Mouse (Mus musculus): ENCODE measurements around the gene Chd9. TPM values are rescaled to one million over a fixed set of nuclear protein-coding genes. Genes with fewer than 3 reads are reported as not detected.

Gene Chd9
- polyA plus RNA-seq, 1 experiment: 71.6 TPM

GRCm38 (mm10) chr8:90957711-90958110, 129.6 kb downstream of the Chd9 start:
- H3K27ac ChIP-seq (ENCODE audit: insufficient read depth, low read length): no peak overlapping the region
- peaks cover 15% of the 10 kb centered on the region for H3K36me3 ChIP-seq (ENCODE audit: control insufficient read depth, insufficient read depth, low read length, poor library complexity, severe bottlenecking)
- TF ChIP-seq EP300 (IDR thresholded peaks at IDR 0.05; ENCODE audit: insufficient read depth, low read depth, low read length) (no peak), POLR2A (IDR thresholded peaks at IDR 0.05; ENCODE audit: insufficient read depth, low read length) (no peak), CTCF (IDR thresholded peaks at IDR 0.05; ENCODE audit: low read depth, low read length) (no peak)
- H3K4me1 ChIP-seq (ENCODE audit: control insufficient read depth, insufficient read depth, low read length): peaks cover 2% of the 10 kb centered on the region
- no peak overlapping the region for H3K4me3 ChIP-seq (ENCODE audit: low read depth, low read length)
- H3K9me3 ChIP-seq (replicated peaks; ENCODE audit: control insufficient read depth, insufficient read depth, low read length, poor library complexity, severe bottlenecking): no peaks in the 10 kb centered on the region
- no peaks in the 10 kb centered on the region for H3K27me3 ChIP-seq (ENCODE audit: control insufficient read depth, insufficient read depth, low read length, poor library complexity, severe bottlenecking)
- H3K9ac ChIP-seq (ENCODE audit: low read depth, poor library complexity, severe bottlenecking): no peak overlapping the region

- TF ChIP-seq CTCF (IDR thresholded peaks at IDR 0.05; ENCODE audit: low read depth, low read length) (peak; percentile 36), POLR2A (IDR thresholded peaks at IDR 0.05; ENCODE audit: insufficient read depth, low read length) (no peak), EP300 (IDR thresholded peaks at IDR 0.05; ENCODE audit: insufficient read depth, low read depth, low read length) (no peak)
- Histone ChIP-seq H3K36me3 (ENCODE audit: control insufficient read depth, insufficient read depth, low read length, poor library complexity, severe bottlenecking) (peaks cover 15% of the 10 kb centered on the region), H3K4me1 (ENCODE audit: control insufficient read depth, insufficient read depth, low read length) (peaks cover 2% of the 10 kb centered on the region), H3K27ac (ENCODE audit: insufficient read depth, low read length) (no peak overlapping the region), H3K4me3 (ENCODE audit: low read depth, low read length) (no peak overlapping the region), H3K27me3 (ENCODE audit: control insufficient read depth, insufficient read depth, low read length, poor library complexity, severe bottlenecking) (no peaks in the 10 kb centered on the region), H3K9ac (ENCODE audit: low read depth, poor library complexity, severe bottlenecking) (no peak overlapping the region), H3K9me3 (replicated peaks; ENCODE audit: control insufficient read depth, insufficient read depth, low read length, poor library complexity, severe bottlenecking) (no peaks in the 10 kb centered on the region)
These were observed 131.6 kb downstream of the Chd9 start for GRCm38 (mm10) chr8:90959721-90960120.

GRCm38 (mm10) chr8:90961603-90962002, 133.5 kb downstream of the Chd9 start:
- Histone ChIP-seq H3K27me3 (ENCODE audit: control insufficient read depth, insufficient read depth, low read length, poor library complexity, severe bottlenecking) (no peaks in the 10 kb centered on the region), H3K4me1 (ENCODE audit: control insufficient read depth, insufficient read depth, low read length) (peaks cover 2% of the 10 kb centered on the region), H3K9me3 (replicated peaks; ENCODE audit: control insufficient read depth, insufficient read depth, low read length, poor library complexity, severe bottlenecking) (no peaks in the 10 kb centered on the region), H3K9ac (ENCODE audit: low read depth, poor library complexity, severe bottlenecking) (no peak overlapping the region), H3K36me3 (ENCODE audit: control insufficient read depth, insufficient read depth, low read length, poor library complexity, severe bottlenecking) (peaks cover 17% of the 10 kb centered on the region), H3K4me3 (ENCODE audit: low read depth, low read length) (no peak overlapping the region), H3K27ac (ENCODE audit: insufficient read depth, low read length) (no peak overlapping the region)
- TF ChIP-seq CTCF (IDR thresholded peaks at IDR 0.05; ENCODE audit: low read depth, low read length) (no peak), POLR2A (IDR thresholded peaks at IDR 0.05; ENCODE audit: insufficient read depth, low read length) (no peak), EP300 (IDR thresholded peaks at IDR 0.05; ENCODE audit: insufficient read depth, low read depth, low read length) (no peak)

GRCm38 (mm10) chr8:90964044-90964443, 135.9 kb downstream of the Chd9 start:
- H3K27ac ChIP-seq (ENCODE audit: insufficient read depth, low read length): no peak overlapping the region
- H3K36me3 ChIP-seq (ENCODE audit: control insufficient read depth, insufficient read depth, low read length, poor library complexity, severe bottlenecking): peaks cover 11% of the 10 kb centered on the region
- no peaks in the 10 kb centered on the region for H3K4me1 ChIP-seq (ENCODE audit: control insufficient read depth, insufficient read depth, low read length)
- H3K4me3 ChIP-seq (ENCODE audit: low read depth, low read length): no peak overlapping the region
- H3K9ac ChIP-seq (ENCODE audit: low read depth, poor library complexity, severe bottlenecking): no peak overlapping the region
- H3K27me3 ChIP-seq (ENCODE audit: control insufficient read depth, insufficient read depth, low read length, poor library complexity, severe bottlenecking): no peaks in the 10 kb centered on the region
- no peaks in the 10 kb centered on the region for H3K9me3 ChIP-seq (replicated peaks; ENCODE audit: control insufficient read depth, insufficient read depth, low read length, poor library complexity, severe bottlenecking)
- TF ChIP-seq CTCF (IDR thresholded peaks at IDR 0.05; ENCODE audit: low read depth, low read length): no peak
- TF ChIP-seq POLR2A (IDR thresholded peaks at IDR 0.05; ENCODE audit: insufficient read depth, low read length): no peak
- TF ChIP-seq EP300 (IDR thresholded peaks at IDR 0.05; ENCODE audit: insufficient read depth, low read depth, low read length): no peak

- no peak overlapping the region for H3K27ac ChIP-seq (ENCODE audit: insufficient read depth, low read length)
- TF ChIP-seq CTCF (IDR thresholded peaks at IDR 0.05; ENCODE audit: low read depth, low read length) (no peak), EP300 (IDR thresholded peaks at IDR 0.05; ENCODE audit: insufficient read depth, low read depth, low read length) (no peak), POLR2A (IDR thresholded peaks at IDR 0.05; ENCODE audit: insufficient read depth, low read length) (no peak)
- no peaks in the 10 kb centered on the region for H3K4me1 ChIP-seq (ENCODE audit: control insufficient read depth, insufficient read depth, low read length)
- H3K4me3 ChIP-seq (ENCODE audit: low read depth, low read length): no peak overlapping the region
- no peak overlapping the region for H3K9ac ChIP-seq (ENCODE audit: low read depth, poor library complexity, severe bottlenecking)
- peaks cover 11% of the 10 kb centered on the region for H3K36me3 ChIP-seq (ENCODE audit: control insufficient read depth, insufficient read depth, low read length, poor library complexity, severe bottlenecking)
- no peaks in the 10 kb centered on the region for H3K27me3 ChIP-seq (ENCODE audit: control insufficient read depth, insufficient read depth, low read length, poor library complexity, severe bottlenecking)
- H3K9me3 ChIP-seq (replicated peaks; ENCODE audit: control insufficient read depth, insufficient read depth, low read length, poor library complexity, severe bottlenecking): no peaks in the 10 kb centered on the region
These were observed 137.5 kb downstream of the Chd9 start for GRCm38 (mm10) chr8:90965467-90966170.

- Histone ChIP-seq H3K9ac (ENCODE audit: low read depth, poor library complexity, severe bottlenecking) (no peak overlapping the region), H3K36me3 (ENCODE audit: control insufficient read depth, insufficient read depth, low read length, poor library complexity, severe bottlenecking) (peaks cover 21% of the 10 kb centered on the region), H3K27me3 (ENCODE audit: control insufficient read depth, insufficient read depth, low read length, poor library complexity, severe bottlenecking) (no peaks in the 10 kb centered on the region), H3K9me3 (replicated peaks; ENCODE audit: control insufficient read depth, insufficient read depth, low read length, poor library complexity, severe bottlenecking) (no peaks in the 10 kb centered on the region), H3K4me1 (ENCODE audit: control insufficient read depth, insufficient read depth, low read length) (no peaks in the 10 kb centered on the region), H3K27ac (ENCODE audit: insufficient read depth, low read length) (no peak overlapping the region), H3K4me3 (ENCODE audit: low read depth, low read length) (no peak overlapping the region)
- TF ChIP-seq CTCF (IDR thresholded peaks at IDR 0.05; ENCODE audit: low read depth, low read length): no peak
- TF ChIP-seq POLR2A (IDR thresholded peaks at IDR 0.05; ENCODE audit: insufficient read depth, low read length): no peak
- TF ChIP-seq EP300 (IDR thresholded peaks at IDR 0.05; ENCODE audit: insufficient read depth, low read depth, low read length): no peak
These were observed 140.2 kb downstream of the Chd9 start for GRCm38 (mm10) chr8:90968307-90968706.

Measured in ES-Bruce4 (cell line).